Comparison of ENCODE assay signal across 25 mouse cellular contexts in genomic region chr4:59594614-59595013, GRCm38 (mm10).
"Had no signal": no experiment of that assay in that cellular context is flagged by ENCODE, and none has a peak within 500 bp of the region (broad histone marks: within the 10 kb centered on the region; RNA-seq: fewer than 3 reads in every experiment).

No protein-coding gene starts in this region.

- H3K4me1 ChIP-seq: heart, embryonic 15.5 days; hindbrain, embryonic 12.5 days; intestine, embryonic 15.5 days; limb, embryonic 10.5 days; limb, embryonic 12.5 days; liver, embryonic 13.5 days had no signal

- H3K36me3 ChIP-seq: hindbrain, embryonic 12.5 days; intestine, embryonic 15.5 days; limb, embryonic 10.5 days; liver, embryonic 15.5 days had no signal

- DNase-seq: gastrocnemius, adult 2 months; gastrocnemius, postnatal 10 days; gastrocnemius, postnatal 25 days; heart, postnatal 14 days; heart, postnatal 36 days; kidney, adult 18-20 months; kidney, adult 8-10 months; kidney, postnatal 10 days; kidney, postnatal 25 days; kidney, postnatal 4 days; liver; liver, embryonic 13.5 days had no signal

- H3K27ac ChIP-seq: gastrocnemius, adult 2 months; heart, embryonic 13.5 days; heart, embryonic 15.5 days; hindbrain, embryonic 12.5 days; hindbrain, embryonic 14.5 days; intestine, embryonic 15.5 days; layer of hippocampus, adult 2 months; left cerebral cortex, adult 2 months; limb, embryonic 10.5 days; limb, embryonic 12.5 days; liver, embryonic 13.5 days; liver, embryonic 15.5 days had no signal

- H3K4me3 ChIP-seq: gastrocnemius, adult 2 months; heart, embryonic 13.5 days; heart, embryonic 15.5 days; hindbrain, embryonic 12.5 days; intestine, embryonic 15.5 days; layer of hippocampus, adult 2 months; left cerebral cortex, adult 2 months; limb, embryonic 10.5 days; limb, embryonic 12.5 days; liver, embryonic 13.5 days; liver, embryonic 15.5 days had no signal

- H3K9me3 ChIP-seq: heart, embryonic 13.5 days; heart, embryonic 15.5 days; hindbrain, embryonic 12.5 days; intestine, embryonic 15.5 days; limb, embryonic 10.5 days; limb, embryonic 12.5 days; liver, embryonic 13.5 days; liver, embryonic 15.5 days had no signal

- ATAC-seq: hindbrain, embryonic 16.5 days; inflammation-experienced regulatory T-cells, adult 6 months; intestine, embryonic 15.5 days; intestine, postnatal 0 days had no signal

- H3K27me3 ChIP-seq: heart, embryonic 13.5 days; heart, embryonic 15.5 days; hindbrain, embryonic 12.5 days; intestine, embryonic 15.5 days; limb, embryonic 12.5 days; liver, embryonic 13.5 days; liver, embryonic 15.5 days had no signal
